Mouse (Mus musculus) kidney, embryonic 16.5 days (tissue): Measurements from ENCODE around the gene Polr3h. TPM values are rescaled to one million over a fixed set of nuclear protein-coding genes. Genes with fewer than 3 reads are reported as not detected.

ENCODE experiments used
- ATAC-seq: fragments of 200-750 bp; cut with Nextera tagmentation; 2 replicates; pipeline ENCODE4 v1.8.0; 2017; ENCODE audit warnings: moderate TSS enrichment; ENCODE audit not compliant: low FRiP score, low TSS enrichment
- H3K27ac ChIP-seq: fragments of 300-500 bp; sonication (generic); 2 replicates; pipeline ENCODE4 v1.5.1; 2014; ENCODE audit warnings: low read length
- H3K27me3 ChIP-seq: fragments of 300-500 bp; sonication (generic); 2 replicates; pipeline ENCODE4 v1.6.1; 2014; ENCODE audit warnings: low read length, control low read depth, mixed read lengths; ENCODE audit not compliant: insufficient read depth
- H3K36me3 ChIP-seq: fragments of 300-500 bp; sonication (generic); 2 replicates; pipeline ENCODE4 v1.6.1; 2014; ENCODE audit warnings: low read length, control low read depth, mixed read lengths; ENCODE audit not compliant: insufficient read depth
- H3K4me1 ChIP-seq: fragments of 300-500 bp; sonication (generic); 2 replicates; pipeline ENCODE4 v1.6.1; 2014; ENCODE audit warnings: low read length, control low read depth, mixed read lengths; ENCODE audit not compliant: insufficient read depth
- H3K4me2 ChIP-seq: fragments of 300-500 bp; sonication (generic); replicated peaks from 2 replicates; pipeline ENCODE4 v1.6.1; 2014; ENCODE audit warnings: low read depth, low read length
- H3K4me3 ChIP-seq: fragments of 300-500 bp; sonication (generic); 2 replicates; pipeline ENCODE4 v1.5.1; 2014; ENCODE audit warnings: mild to moderate bottlenecking, low read length
- H3K9ac ChIP-seq: fragments of 300-500 bp; sonication (generic); replicated peaks from 2 replicates; pipeline ENCODE4 v1.6.1; 2014; ENCODE audit warnings: low read length
- H3K9me3 ChIP-seq: fragments of 300-500 bp; sonication (generic); 2 replicates; pipeline ENCODE4 v1.6.1; 2016; ENCODE audit warnings: low read length, control low read depth
- WGBS: fragments of 180-500 bp; shearing (Covaris S2); extraction: QIAGEN DNeasy Blood & Tissue Kit; methylation state at CpG from one replicate; pipeline ENCODE4 v1.1.7; 2014; 5-methylcytosine and 5-hydroxymethylcytosine counted together
- polyA plus RNA-seq: library from polyadenylated mRNA; unstranded; fragments of >200 nt; fragmentation: Nextera tagmentation; extraction: Ambion mirVana; gene quantifications from 2 replicates; pipeline ENCODE4 v1.2.1, GENCODE M21; 2015

The Polr3h gene
- polyA plus RNA-seq, 1 experiment from 2014 or later: 98.5 TPM

- no peaks in the 10 kb centered on the region for H3K36me3 ChIP-seq
- no peaks in the 10 kb centered on the region for H3K27me3 ChIP-seq
- H3K4me2 ChIP-seq: no peak overlapping the region
- no peaks in the 10 kb centered on the region for H3K9me3 ChIP-seq
- H3K9ac ChIP-seq: no peak overlapping the region
- 87% methylated on average over 7 of the region's 7 CpGs for WGBS
- H3K4me1 ChIP-seq: peaks cover 17% of the 10 kb centered on the region
- no peak overlapping the region for H3K4me3 ChIP-seq
- H3K27ac ChIP-seq: no peak overlapping the region
- no peak for ATAC-seq
Observed at GRCm38 (mm10) chr15:81840306-81840705, 85.7 kb downstream of the Polr3h start.

DNA sequence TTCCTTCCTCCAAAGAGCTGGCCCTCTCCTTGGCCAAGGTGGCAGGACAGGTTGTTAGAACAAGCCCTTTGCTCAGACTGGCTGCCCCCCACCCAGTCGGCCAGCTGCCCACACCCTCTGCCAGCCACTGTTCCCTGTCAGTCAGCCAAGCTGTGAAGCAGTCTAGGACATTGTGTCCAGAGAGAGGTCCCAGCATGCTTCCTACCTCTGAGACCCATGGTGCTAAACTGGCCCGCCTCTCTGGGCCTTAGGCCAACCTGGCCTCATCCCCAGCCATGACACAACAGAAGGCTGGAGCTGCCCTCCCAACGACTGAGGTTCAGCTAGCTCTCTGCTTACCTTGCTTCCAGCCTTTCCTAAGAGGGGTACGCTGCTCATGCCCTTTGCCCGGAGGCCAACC, 86.4 kb downstream of the Polr3h start:
- no peaks in the 10 kb centered on the region for H3K9me3 ChIP-seq
- no peak overlapping the region for H3K27ac ChIP-seq

GRCm38 (mm10) chr15:81838554-81839235, 87.3 kb downstream of the Polr3h start:
- Histone ChIP-seq H3K9me3 (no peaks in the 10 kb centered on the region), H3K27ac (no peak overlapping the region), H3K36me3 (no peaks in the 10 kb centered on the region), H3K27me3 (no peaks in the 10 kb centered on the region), H3K4me3 (no peak overlapping the region), H3K4me2 (no peak overlapping the region), H3K9ac (no peak overlapping the region), H3K4me1 (peaks cover 13% of the 10 kb centered on the region)
- no peak for ATAC-seq
- WGBS: 71% methylated on average over 14 of the region's 14 CpGs

More for the DNA sequence above, 86.4 kb downstream of the Polr3h start:
- Histone ChIP-seq H3K27me3 (no peaks in the 10 kb centered on the region), H3K36me3 (no peaks in the 10 kb centered on the region), H3K9ac (no peak overlapping the region), H3K4me2 (no peak overlapping the region), H3K4me1 (peaks cover 13% of the 10 kb centered on the region), H3K4me3 (no peak overlapping the region)
- WGBS: 57% methylated on average over 5 of the region's 5 CpGs
- ATAC-seq: no peak

Other genes starting within 250 kb of the Polr3h start
- gene Chadl, start 229.0 kb downstream of the Polr3h start, polyA plus RNA-seq: 4.8 and 5.5 TPM in 2 replicates
- 35.1 and 40.3 TPM in 2 replicates for gene Zc3h7b, start 181.2 kb downstream of the Polr3h start, polyA plus RNA-seq
- gene Rangap1, start 180.7 kb downstream of the Polr3h start, polyA plus RNA-seq: 101 and 109 TPM in 2 replicates
- 25.7 and 28.9 TPM in 2 replicates for gene Tef, start 123.8 kb downstream of the Polr3h start, polyA plus RNA-seq
- 29.6 and 32.6 TPM in 2 replicates for gene Tob2, start 67.4 kb downstream of the Polr3h start, polyA plus RNA-seq
- gene Phf5a, start 54.3 kb downstream of the Polr3h start, polyA plus RNA-seq: 167 and 172 TPM in 2 replicates
- gene Aco2, start 53.9 kb downstream of the Polr3h start, polyA plus RNA-seq: 281 and 293 TPM in 2 replicates
- gene Csdc2, start 10.5 kb upstream of the Polr3h start, polyA plus RNA-seq: 35.2 and 38.1 TPM in 2 replicates
- 33.6 and 37.3 TPM in 2 replicates for gene Pmm1, start 34.7 kb upstream of the Polr3h start, polyA plus RNA-seq
- not detected in 2 replicates for gene 1700029P11Rik, start 54.3 kb upstream of the Polr3h start, polyA plus RNA-seq
- gene Xrcc6, start 61.6 kb upstream of the Polr3h start, polyA plus RNA-seq: 89.2 and 89.4 TPM in 2 replicates
- gene Desi1, start 107.6 kb upstream of the Polr3h start, polyA plus RNA-seq: 28.4 and 28.9 TPM in 2 replicates
- 283 and 300 TPM in 2 replicates for gene Snu13, start 121.4 kb upstream of the Polr3h start, polyA plus RNA-seq
- gene 4930407I10Rik, start 132.9 kb upstream of the Polr3h start, polyA plus RNA-seq: not detected in 2 replicates
- 0.10 TPM in 1 of 2 replicates, not detected in the other for gene Mei1, start 143.8 kb upstream of the Polr3h start, polyA plus RNA-seq
- 17.3 and 19.5 TPM in 2 replicates for gene Ccdc134, start 201.7 kb upstream of the Polr3h start, polyA plus RNA-seq
- gene Srebf2, start 220.9 kb upstream of the Polr3h start, polyA plus RNA-seq: 134 and 144 TPM in 2 replicates